Mouse (Mus musculus) mouse trophoblast stem cell (cell line): Measurements from ENCODE around the gene Tlx2.

Experiments used
- in situ Hi-C, 2 experiments: fragments of 300-500 bp; cut with MseI, MboI; formaldehyde crosslinking; loops; 2 replicates in 1 of 2; 3 replicates in 1 of 2; pipeline ENCODE4 v1.15.1; 2025

The Tlx2 gene

DNA sequence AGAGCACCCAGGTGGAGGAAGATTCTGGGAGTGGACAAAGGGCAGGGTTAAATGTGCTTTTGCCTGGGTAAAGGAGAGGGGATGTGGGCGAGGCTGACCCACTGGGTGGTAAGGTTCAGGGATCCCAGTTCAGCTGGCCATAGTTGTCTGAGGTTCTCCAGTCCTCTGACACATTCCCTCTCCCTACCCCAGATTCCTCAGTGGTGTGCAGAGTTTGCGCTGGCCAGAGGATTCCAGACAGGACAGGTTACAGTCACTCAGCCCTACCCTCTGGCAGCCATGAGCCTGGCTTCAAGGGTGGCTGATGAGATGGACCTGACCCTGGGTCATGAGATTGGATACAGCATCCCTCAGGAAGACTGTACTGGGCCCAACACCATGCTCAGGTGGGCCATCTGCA, 11.4 kb downstream of the Tlx2 start:
- in situ Hi-C loops = no loop called here

DNA sequence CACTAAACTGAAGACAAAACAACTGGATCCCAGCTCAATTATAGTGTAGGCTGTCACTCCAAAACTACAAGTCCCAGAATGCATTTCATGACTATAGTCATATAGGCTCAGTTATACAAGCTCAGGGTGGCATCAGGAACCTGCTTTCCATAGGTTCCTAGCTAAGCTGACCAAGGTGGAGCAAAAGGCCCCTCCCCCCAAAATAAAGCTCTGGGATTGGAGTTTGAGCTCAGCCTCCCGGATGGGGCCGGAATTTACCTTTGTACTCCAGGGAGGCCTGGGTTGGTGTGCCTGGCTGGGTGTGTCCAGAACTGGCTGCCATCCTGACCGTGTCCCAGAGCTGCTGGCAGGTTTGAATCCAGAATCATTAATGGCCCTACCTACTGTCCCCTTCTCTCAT, 12.3 kb downstream of the Tlx2 start, which contains the start of gene Dqx1:
Dqx1 (plus strand) TSS at position 55 of the 400 bp plus-strand sequence.
- in situ Hi-C loops = no loop called here

DNA sequence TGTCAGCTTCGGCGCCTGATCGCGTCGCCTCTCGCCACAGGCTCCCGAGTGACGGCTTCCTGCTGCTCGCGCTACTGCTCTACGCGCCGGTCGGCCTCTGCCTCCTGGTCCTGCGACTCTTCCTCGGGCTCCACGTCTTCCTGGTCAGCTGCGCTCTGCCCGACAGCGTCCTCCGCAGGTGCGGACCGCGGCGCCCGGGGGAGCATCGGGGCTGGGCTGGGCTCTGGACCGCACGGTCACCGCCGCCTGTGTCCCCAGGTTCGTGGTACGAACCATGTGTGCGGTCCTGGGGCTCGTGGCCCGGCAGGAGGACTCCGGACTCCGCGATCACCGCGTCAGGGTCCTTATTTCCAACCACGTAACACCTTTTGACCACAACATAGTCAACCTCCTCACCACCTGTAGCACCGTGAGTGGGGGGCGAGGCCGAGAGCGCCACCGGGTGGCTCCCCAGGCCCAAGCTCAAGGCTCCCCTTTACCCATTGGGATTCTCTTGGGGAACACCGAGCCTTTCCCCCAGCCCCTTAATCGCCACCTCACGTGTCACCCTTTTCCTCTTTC, 15.1 kb downstream of the Tlx2 start, which contains the start of gene Htra2:
Htra2 (minus strand) TSS at position 403 of the 561 bp plus-strand sequence.
- in situ Hi-C loops = no loop called here

DNA sequence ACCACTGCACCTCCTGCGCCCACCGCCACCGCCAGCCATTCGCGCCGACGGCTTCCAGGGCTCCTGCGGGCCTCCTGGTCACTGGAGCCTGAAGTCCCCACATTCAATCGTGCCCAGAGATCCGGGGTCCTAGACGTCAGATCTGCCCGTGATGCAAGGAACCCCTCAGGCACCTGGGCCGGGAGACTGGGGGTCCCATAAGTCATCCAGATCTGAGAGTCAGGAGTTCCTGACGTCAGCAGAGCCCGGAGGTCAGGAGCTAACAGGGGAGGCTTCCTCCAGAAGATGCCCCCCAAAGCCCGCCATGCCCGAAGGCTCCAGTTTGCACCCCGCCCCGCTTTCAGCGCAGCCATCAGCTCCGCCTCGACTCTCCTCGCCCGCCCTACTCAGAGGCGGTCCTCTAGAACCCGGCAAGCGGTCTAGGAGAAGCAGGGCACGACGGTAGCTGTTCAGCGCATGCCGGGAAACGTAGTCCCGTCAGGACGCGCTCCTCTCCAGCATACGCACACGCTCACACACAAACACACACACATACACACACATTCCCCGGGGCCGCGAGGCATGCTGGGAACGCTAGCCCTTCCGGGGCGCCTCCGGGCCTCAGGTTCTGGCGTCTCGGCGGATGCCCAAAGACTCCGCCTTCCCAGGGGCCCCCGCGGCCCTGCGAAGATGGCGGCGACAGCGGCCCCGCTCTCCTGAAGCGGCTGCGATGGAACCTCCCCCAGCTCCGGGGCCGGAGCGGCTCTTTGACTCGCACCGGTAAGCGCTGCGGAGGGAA, 15.8 kb downstream of the Tlx2 start, which contains the start of gene Aup1:
Aup1 (plus strand) TSS at position 448 of the 778 bp plus-strand sequence.
- in situ Hi-C loops = no loop called here

DNA sequence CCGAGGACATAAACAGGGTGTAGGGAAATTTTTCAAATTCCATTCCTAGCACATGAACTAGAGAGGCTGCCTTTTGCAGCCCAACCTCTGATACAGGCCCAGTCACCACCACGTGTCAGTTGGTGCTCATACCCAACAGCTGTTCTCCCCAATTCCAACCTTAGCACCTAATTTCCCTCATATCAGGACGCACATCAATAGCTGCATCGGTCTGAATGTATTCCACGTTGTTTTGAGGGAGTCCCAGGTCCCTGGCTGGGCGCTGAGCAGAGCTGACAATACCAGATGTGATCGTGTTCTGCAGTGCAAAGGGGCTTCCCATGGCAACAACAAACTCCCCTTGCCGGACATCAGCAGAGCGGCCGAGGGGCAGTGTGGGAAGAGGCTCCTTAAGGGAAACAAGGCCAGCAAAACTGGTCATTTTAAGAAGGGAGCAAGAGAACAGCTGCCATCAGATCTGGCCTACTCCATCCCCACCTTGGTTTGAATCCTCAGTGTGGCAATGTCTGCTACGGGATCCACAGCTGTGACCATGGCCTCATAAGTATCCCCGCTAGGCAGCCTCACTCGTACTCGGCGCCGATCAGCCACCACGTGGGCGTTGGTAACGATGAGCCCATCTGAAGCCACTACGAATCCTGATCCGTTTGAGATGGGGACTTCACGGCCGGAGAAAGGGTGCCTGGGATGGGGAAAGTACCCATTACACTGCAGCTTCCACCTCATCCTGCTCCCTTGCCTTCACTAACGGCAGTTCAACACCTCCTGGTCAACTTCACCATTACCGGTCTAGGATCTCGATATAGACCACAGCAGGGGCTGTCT, 16.7 kb downstream of the Tlx2 start:
- in situ Hi-C loops = no loop called here

DNA sequence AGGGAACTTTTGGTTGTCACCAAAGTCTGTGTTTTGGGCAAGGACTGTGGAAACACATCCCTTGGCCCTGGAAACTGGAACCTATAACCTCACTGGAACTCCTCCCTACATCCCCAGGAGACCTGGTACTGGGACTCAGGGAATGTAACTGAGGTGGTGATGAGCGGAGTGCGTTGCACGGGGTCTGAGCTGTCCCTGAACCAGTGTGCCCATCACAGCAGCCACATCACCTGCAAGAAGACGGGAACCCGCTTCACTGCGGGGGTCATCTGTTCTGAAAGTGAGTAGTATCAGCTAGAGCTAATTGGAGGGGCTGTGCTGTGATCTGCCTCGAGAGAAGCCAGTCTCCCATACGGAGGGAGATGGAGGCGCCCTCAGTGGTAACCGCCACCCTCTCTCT, 20.7 kb downstream of the Tlx2 start:
- in situ Hi-C loops = no loop called here

DNA sequence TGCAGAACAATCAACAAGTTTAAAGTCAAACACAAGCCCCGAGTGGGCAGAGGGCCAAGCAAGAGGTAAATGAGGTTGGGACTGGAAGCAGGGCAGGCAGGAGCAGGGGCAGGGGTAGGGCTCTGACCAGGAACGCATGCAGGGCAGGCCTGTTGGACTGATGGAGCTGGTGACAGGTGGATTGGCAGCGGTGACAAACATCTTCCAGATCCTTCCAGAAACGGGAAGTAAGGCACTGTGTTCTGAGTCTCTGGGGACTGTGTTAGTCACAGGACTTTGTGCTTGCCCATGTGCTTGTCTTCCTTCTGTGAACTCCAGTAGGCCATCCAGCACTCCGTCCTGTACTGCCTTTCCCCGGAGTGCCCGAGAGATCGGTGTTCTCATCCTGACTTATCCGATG, 25.4 kb downstream of the Tlx2 start:
- in situ Hi-C loops = no loop called here

DNA sequence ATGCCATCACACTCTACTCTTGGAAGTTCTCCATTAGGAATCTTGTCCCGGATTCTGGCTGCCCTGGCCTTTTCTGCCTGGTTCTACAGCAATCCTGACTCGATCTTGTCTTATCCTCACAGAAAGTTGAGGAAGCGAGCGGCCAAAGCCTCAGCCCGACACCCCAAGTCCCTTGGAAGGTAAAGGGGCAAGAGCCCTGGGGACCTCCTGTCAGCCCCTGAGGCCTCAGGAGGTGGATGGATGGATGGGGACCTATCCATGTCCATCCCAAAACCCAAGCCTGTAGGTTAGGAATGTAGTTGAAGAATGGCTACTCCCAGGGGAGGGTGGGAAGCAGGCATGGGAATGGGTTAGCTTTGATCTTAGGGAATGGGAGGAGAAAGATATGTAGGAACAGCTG, 26.1 kb downstream of the Tlx2 start:
- in situ Hi-C loops = no loop called here

DNA sequence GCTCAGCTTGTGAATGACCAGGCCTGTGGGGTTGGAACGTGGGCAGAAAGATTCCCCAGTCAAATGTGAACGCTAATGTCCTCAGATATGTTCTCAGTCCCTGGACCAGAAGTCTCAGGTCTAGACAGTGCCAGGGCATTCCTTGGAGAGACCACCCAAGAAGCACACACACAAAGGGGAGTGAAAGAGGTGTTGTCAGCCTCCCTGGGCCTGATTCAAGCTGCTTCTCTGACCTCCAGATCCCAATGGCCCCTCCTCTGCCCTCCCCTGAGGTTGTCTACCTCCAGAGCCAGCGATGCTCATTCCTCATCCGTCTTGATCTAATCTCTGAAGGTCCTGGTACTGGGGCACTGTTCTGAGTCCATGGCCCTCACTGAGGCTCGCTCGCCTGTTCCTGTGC, 26.5 kb downstream of the Tlx2 start:
- in situ Hi-C loops = no loop called here

DNA sequence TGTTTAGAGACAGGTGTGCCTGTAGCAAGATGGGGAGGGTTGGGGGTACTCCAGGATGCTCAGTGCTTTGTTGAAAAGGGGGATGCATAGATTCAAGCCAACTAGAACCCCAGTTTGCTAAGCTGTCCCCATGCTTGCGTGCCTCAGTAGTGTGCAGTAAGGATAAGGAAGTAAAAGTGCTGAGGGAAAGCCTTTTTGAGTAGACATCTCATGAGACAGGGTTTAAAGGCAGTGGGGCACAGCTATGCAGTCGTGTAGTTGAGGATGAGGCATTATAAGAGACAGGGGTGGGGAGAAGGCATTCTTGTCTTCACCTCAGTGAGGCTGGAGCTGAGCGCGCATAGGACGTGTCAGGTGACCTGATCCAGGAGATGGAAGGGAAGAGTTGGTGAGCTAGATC, 29.5 kb downstream of the Tlx2 start:
- in situ Hi-C loops = no loop called here

DNA sequence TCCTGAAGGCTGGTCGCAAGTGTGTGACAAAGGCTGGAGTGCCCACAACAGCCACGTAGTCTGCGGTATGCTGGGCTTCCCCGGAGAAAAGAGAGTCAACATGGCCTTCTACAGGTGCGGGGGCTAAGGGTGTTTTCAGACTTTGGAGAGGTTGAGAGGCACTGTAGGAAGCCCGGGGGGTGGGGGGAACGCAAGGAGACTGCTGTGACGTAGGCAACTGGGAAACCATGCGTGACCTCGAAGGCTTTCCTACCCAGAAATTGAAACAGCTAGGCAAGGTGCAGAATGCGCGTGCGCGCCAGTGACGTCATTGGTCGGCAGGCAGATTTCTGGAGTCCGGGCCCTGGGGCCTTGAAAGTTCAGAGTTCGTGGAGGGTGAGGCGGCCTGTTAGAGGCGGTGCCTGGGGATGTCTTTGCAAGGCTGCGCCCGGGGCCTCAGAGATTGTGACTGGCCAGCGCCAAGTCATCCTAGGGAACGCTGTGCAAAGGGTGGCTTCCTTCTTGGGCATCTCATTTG, 31.5 kb downstream of the Tlx2 start:
- in situ Hi-C loops = no loop called here

DNA sequence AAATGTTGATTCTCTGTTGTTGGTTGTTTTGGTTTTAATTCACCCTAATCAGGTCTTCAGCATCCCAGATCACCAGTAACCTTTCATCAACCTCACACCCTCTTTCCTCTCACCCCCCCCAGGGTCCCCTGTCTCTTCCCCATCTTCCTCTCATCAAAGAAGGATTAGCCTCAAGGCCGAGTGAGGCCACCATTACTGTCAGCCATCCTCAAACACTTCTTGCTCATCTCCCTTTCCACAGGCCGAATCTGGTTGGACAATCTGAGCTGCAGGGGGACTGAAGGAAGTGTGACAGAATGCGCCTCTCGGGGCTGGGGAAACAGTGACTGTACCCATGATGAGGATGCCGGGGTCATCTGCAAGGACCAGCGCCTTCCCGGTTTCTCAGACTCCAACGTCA, 32.9 kb downstream of the Tlx2 start:
- in situ Hi-C loops = no loop called here

DNA sequence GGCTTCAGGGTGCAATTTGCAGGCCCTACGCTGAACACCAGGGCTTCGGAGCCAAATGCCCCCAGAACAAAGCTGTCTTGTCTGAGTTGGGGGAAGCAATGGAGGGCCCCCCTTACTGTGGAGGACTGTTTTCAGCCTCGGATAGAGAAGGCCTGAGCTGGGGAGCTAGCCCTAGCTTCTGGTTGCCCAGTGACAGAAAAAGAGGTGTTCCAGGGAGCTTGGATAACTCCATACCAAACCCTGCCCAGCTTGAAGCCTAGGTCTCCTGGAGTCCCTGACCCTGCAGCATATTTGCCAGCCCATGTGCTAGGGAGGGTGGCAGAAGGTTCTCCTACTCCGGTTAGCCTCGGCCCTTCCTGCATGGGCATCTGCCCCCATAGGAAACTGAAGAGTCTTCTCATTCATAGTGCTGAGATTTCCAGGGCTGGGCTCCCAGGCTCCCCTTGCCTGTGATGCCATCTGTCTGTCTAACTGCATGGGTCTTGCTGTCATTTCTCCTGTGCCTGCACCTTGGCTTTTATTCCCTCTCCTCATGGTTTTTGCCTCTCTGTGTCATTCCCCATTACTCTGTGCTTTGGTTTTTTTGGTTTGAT, 35.5 kb downstream of the Tlx2 start:
- in situ Hi-C loops = no loop called here

DNA sequence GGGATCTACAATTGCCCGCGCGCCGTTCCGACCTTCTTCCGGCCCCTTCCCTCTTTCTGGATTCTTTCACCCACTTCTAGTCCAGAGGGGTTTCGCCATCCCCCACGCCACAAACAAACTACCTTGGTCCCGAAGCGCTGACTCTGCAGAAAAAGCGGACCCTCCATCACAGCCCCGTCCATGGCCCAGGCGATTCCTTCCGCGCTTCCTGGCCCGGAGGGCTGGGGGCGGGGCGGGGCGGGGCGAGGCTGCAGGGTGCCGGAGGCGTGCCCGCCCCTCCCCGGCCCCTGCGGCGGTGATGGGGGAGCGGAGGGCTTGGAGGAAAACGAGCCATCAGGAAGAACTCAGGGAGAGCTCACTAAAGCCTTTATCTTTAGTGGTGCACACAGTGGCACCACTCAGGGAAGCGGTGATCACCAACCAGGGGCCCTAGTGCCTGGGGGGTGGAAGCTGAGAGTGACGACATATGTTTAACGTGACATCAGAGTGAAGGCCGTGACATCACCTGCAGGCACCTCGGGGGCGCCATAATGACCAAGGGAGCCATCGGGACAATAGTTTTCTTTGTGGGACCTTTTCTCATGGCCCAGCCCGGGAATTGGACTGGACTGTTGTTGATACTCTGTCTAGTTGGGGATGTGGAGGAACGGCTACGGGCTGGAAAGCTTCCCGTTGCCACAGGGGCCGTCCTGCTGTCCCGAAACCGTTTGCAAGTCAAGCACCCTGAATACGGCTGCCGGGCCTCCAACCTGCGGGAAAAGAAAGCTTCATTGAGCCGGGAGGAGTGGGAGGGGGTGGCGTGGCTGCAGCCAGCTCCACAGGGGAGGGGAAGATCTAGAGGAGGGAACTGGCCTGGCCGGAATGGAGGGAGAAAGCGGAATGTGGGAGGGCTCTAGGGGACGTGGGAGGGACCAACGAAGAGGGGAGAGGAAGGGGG, 36.6 kb downstream of the Tlx2 start, which contains the start of the genes Dok1 and Loxl3:
Dok1 (minus strand) TSS at position 223 of the 937 bp plus-strand sequence.
Loxl3 (plus strand) TSS at position 925 of the 937 bp plus-strand sequence.
- in situ Hi-C loops = no loop called here

DNA sequence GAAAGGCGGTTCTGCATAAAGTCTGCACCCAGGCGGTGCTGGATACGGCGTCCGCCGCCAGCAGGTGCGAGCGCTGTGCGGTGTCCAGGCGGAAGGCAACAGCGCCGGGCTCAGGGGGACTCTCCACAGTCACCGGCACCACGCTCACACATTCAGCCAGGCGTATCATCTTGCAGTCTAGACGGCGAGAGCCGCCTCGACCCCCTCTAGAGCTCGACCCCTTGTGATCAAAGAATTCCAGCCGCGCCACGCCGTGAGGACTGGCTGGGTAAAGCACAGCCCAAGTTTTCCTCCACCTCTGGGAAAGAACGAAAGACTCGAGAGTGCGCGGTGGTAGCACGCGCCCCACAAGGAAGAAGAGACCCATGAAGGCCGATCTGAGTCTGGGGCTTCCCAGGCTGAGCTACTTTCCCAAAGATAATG, 37.3 kb downstream of the Tlx2 start:
- in situ Hi-C loops = no loop called here

DNA sequence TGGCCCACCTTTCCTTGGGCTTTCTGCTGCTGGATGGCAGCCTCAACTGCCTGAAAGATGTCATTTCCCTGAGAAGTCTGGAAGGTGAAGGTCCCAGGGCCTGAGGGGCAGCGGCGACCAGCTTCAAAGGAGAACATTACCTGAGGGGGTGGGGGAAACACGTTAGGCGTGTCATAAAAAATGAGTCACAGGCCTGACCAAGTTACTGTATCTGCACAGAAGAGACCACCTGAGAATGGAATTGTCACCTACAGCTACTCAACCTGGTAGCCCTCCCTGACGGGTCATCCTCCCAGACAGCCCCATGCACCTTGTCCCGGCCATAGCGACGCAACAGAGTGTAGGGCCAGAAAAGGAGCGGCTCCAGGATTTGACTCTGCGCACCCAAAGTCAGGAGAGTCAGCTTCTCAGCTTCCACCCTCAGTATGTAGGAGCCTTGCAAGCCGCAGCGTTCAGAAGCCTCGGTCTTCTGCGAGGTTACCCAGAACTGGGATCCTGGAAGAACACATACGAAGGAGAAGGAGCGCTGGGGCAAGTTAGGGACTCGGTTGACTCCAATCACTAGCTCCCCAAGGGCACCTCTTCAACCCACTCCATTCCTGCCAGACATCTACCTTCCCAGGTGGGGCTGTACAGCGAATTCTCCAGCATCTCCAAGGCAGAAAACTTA, 38.0 kb downstream of the Tlx2 start:
- in situ Hi-C loops = no loop called here

DNA sequence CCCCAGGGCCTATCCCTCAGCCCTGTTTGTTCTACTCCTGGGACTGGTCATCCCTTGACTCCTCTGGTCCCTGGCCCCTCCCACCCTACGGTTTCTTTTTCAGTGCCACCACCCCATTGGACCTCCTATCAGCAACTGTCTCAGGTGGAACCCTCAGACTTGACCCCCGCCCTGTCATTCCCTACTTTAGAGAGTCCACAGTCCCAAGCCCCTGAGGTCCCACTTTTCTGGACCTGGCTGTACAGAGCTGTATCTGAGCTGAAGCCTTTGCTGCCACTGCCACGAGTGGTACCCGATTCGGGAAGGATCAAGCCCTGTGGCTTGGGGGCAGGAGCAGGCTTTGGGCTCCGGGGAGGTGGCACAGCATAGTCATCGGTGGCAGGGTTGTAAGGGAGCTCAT, 39.0 kb downstream of the Tlx2 start:
- in situ Hi-C loops = no loop called here

DNA sequence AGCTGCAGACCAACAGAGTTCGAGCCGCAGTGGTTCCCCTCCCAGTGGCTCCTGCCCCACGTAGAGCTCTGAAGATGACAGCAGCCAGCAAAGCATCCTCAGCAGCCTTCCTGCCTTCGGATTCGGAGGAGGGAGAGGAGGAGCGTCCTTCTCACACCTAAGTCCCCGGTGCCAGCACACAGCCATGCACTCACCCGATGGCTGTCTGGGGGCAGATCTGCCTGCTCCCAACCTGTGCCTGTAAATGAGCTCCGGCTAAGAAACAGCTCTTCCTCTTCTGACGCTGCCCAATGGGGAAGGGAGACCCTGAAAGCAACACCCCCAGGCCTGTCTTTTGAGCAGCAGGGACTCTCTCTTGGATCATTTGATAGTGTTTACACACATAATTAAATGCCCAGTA, 40.3 kb downstream of the Tlx2 start:
- in situ Hi-C loops = no loop called here

DNA sequence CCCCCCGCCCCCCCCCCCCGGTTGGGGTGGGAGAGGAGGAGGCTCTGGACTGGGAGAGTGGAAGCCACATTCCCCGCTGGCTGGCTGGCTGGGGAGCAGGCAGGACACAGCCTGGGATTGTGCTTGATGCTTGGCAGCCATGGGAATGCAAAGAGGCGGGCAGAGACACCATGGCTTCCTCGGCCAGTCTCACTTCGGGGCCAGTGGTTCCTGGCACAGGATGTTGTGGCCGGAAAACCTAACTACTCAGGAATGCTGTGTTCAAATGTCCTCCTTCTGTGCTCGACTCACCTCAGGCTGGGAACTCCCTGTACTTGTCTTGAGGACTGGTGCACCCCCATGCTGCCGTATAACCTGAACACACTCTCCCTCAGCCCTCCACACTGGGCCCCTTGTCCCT, 42.4 kb downstream of the Tlx2 start:
- in situ Hi-C loops = no loop called here

DNA sequence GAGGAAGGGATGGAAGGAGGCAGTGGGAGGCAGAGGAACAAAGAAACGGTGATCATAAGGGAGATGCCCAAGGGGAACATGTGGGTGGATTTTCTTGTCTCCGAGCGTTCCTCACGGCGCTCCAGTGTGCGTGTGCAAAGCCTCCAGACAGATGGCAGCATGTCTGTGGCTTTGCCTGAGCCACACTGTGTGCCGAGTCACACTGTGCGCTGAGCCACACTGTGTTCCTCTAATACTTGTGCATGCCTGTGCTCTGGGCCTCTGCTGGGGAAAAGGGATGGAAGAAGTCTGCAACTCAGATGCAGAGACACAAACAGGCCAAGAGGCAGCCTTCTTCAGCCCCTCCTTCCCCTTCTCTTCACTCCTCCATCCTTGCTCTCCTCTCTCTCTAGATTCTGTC, 42.8 kb downstream of the Tlx2 start:
- in situ Hi-C loops = no loop called here
